Mouse (Mus musculus): ENCODE data around the gene Dapp1. TPM values are rescaled to one million over a fixed set of nuclear protein-coding genes. Genes with fewer than 3 reads are reported as not detected.
"Not testable (repeated sequence)": the region's sequence is repeated elsewhere in the genome, so short reads cannot be mapped to it uniquely, and the experiment has no call there.

The Dapp1 gene
- polyA plus RNA-seq, 1 experiment from 2014 or later, result 23.2 TPM

DNA sequence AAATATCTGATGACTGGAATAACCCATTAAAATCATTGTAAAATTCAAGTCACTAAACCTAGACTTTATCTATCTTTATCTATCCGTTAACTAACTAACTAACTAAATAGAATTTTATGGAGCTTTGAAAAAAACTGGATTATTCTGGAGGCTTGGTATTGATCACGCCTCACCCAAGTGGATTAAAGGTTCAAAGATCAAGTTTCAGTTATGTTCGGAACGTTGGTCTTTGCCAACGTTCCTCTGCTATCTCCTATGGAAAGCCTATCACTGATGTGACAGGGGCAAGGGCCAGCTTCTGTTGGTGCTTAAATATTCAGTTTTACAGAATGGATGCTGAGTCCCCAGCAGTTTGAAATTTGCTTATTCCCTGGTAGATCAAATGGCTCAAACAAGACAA, 3.1 kb downstream of the Dapp1 start:
- ATAC-seq, result no peak
- Histone ChIP-seq H3K36me3 (no peaks in the 10 kb centered on the region), H3K4me3 (replicated peaks) (no peak overlapping the region), H3K4me2 (replicated peaks) (no peak overlapping the region), H3K9me3 (no peaks in the 10 kb centered on the region), H3K9ac (no peak overlapping the region), H3K4me1 (replicated peaks) (peaks cover 5% of the 10 kb centered on the region; the same call in 1 of the 2 replicates), H3K27me3 (replicated peaks) (no peaks in the 10 kb centered on the region), H3K27ac (no peak overlapping the region)
- WGBS, result 64% methylated on average over 5 of the region's 5 CpGs

DNA sequence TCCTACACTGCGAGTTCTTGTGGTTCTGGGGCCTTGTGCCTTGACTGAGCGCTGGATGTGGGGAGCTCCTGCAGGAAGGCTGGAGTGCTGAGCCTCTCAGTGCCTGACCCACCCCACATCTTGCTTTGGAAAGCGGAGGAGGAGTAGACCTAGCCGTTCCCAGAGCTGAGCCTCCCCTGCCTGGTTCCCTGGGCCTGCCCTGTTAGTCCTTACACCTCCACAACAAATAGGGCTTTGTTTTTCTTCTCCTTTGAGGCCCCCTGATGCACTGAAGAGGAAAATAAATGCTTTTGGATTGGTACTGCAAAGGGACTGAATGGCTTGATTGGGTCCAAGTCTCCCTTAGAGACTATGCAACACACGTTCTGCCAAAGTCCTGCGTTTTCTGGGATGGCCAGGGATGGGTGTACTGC, 3.7 kb downstream of the Dapp1 start:
- Histone ChIP-seq H3K4me1 (replicated peaks) (peaks cover 5% of the 10 kb centered on the region; the same call in 1 of the 2 replicates), H3K9me3 (no peaks in the 10 kb centered on the region), H3K4me3 (replicated peaks) (no peak overlapping the region), H3K27ac (no peak overlapping the region), H3K36me3 (no peaks in the 10 kb centered on the region), H3K4me2 (replicated peaks) (no peak overlapping the region), H3K9ac (no peak overlapping the region), H3K27me3 (replicated peaks) (no peaks in the 10 kb centered on the region)
- 59% methylated on average over 6 of the region's 6 CpGs for WGBS
- no peak for ATAC-seq

DNA sequence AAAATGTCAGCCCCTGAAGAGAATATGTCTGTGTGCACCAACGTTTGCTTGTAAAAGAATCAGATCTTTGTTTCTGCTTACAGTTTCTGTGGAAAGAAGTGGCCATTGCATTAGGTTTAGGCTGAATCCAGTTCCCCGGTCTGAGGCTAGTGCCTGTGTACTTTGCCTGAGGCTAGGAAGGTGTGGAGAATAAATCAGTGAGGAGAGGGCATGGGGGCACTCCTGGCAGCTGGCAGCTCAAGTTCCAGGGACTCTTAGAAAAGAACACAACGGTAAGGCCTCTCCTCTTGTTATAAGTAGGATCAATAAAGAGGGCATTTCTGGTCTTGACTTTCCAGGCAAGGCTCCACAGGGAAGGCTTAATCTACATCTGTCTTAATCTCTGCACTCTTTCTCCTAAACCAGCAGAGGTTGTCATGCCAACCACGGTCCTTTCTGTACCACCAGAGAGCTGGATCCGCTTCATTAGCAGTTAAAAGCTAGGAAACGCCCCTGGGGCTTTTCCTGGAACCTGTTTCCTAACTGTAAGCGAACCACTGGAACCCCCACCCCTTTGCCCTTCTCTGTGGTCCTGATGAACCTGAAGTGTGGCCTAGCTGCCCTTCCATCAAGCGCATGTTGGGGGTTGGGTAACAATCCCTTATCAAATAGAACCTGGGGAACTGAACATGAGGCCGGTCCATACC, 4.3 kb downstream of the Dapp1 start:
- Histone ChIP-seq H3K9ac (no peak overlapping the region), H3K4me1 (replicated peaks) (peaks cover 5% of the 10 kb centered on the region; the same call in 1 of the 2 replicates), H3K4me2 (replicated peaks) (no peak overlapping the region), H3K36me3 (no peaks in the 10 kb centered on the region), H3K27me3 (replicated peaks) (no peaks in the 10 kb centered on the region), H3K4me3 (replicated peaks) (no peak overlapping the region), H3K9me3 (no peaks in the 10 kb centered on the region), H3K27ac (no peak overlapping the region)
- 63% methylated on average over 9 of the region's 9 CpGs for WGBS
- ATAC-seq, result no peak

DNA sequence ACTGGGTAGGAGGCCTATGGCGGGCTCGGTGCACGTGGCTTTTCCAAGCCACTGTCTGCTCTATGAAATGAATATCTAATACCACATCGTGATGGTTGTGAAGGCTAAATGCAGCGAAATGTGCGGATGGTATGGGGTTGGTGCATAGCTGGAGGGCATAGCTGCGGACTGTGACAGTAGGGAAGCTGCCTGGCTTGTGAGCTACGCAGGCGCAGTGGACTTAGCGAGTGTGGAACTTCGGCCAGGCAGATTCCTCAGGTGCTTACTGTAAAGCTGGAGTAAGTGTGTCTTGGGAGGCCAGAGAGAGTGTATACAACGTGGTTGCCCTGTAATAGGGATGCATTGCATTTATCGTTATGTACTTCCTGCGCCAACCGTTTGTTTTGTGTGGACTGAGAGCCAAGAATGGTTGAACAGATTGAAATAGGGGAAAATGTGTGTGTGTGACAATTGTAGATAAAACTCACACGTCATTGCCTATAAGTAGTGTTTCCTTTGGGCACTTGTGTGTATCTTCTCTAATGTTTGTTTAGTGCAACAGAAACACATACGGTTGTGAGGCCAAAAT, 5.4 kb downstream of the Dapp1 start:
- Histone ChIP-seq H3K4me1 (replicated peaks) (peaks cover 5% of the 10 kb centered on the region; the same call in 1 of the 2 replicates), H3K27me3 (replicated peaks) (no peaks in the 10 kb centered on the region), H3K9ac (no peak overlapping the region), H3K36me3 (no peaks in the 10 kb centered on the region), H3K4me2 (replicated peaks) (no peak overlapping the region), H3K4me3 (replicated peaks) (no peak overlapping the region), H3K27ac (no peak overlapping the region), H3K9me3 (no peaks in the 10 kb centered on the region)
- no peak for ATAC-seq
- 88% methylated on average over 17 of the region's 17 CpGs for WGBS

DNA sequence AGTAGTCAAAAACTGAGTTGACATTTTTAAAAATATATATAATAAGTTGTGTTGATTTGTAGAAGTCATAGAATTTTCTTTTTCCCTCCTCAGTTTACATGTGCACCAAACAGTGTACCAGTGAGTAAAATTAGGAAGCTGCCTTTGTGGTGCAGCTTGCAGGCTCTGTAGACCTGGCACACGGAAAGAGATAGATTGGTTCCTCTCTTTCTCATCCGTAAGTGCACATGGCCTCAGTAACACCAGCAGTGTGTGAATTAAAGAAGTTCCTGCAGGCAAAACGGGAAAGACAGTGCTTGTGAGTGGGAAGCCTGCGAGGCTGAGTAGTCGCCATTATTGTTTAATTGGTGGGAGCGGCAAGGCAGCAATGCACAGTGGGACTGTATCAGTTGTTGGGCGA, 5.9 kb downstream of the Dapp1 start:
- Histone ChIP-seq H3K9ac (no peak overlapping the region), H3K9me3 (no peaks in the 10 kb centered on the region), H3K4me2 (replicated peaks) (no peak overlapping the region), H3K27ac (no peak overlapping the region), H3K4me3 (replicated peaks) (no peak overlapping the region), H3K36me3 (no peaks in the 10 kb centered on the region), H3K4me1 (replicated peaks) (peaks cover 5% of the 10 kb centered on the region; the same call in 1 of the 2 replicates), H3K27me3 (replicated peaks) (no peaks in the 10 kb centered on the region)
- ATAC-seq, result no peak
- WGBS, result 82% methylated on average over 7 of the region's 7 CpGs

DNA sequence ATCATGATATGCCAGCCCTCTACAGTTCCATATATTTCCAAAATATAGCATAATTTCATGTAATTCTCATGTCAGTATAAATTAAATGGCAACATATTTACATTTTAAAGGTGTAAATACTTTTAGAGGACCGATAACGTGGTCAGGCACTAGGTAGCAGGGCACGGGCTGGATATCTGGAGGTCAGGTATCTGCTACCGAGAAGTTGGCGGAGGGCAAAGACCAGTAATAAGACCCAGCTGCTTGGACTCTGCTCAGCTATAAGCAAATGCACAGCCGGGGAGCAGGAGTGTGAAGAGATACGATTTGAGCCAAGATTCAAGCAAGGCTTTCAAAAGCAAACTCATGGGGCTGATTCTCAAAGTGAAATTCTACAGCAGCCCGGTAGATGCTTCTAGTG, 7.0 kb downstream of the Dapp1 start:
- 0 out of 2 replicates have a peak, but pooled peaks have one; percentile 40 for ATAC-seq
- Histone ChIP-seq H3K9ac (no peak overlapping the region), H3K4me3 (replicated peaks) (no peak overlapping the region), H3K4me2 (replicated peaks) (no peak overlapping the region; the same call in 1 of the 2 replicates), H3K4me1 (replicated peaks) (peaks cover 5% of the 10 kb centered on the region; the same call in 1 of the 2 replicates), H3K27ac (no peak overlapping the region), H3K9me3 (no peaks in the 10 kb centered on the region), H3K27me3 (replicated peaks) (no peaks in the 10 kb centered on the region), H3K36me3 (no peaks in the 10 kb centered on the region)
- 64% methylated on average over 8 of the region's 8 CpGs for WGBS

DNA sequence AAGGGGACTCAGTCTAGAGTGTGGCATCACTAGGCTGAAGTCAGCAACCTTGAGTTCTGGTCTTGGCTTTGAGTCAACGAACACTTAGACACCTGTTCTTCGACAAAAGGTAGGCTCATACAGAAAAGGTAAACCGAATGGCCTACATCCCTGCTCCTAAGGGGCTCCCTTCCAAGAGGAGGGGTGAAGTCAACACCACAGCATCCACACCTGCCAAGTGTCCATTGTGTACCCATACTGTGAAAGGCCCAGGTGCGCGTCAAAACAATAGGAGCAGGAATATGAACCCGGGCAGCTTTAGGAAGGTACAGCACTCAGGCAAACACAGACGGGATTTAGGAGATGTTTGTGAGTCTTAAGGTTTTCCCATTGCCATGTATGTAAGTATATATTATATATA, 8.4 kb downstream of the Dapp1 start:
- Histone ChIP-seq H3K9me3 (no peaks in the 10 kb centered on the region), H3K9ac (no peak overlapping the region), H3K4me1 (replicated peaks) (peaks cover 5% of the 10 kb centered on the region; the same call in 1 of the 2 replicates), H3K4me2 (replicated peaks) (no peak overlapping the region), H3K27me3 (replicated peaks) (no peaks in the 10 kb centered on the region), H3K27ac (no peak overlapping the region), H3K4me3 (replicated peaks) (no peak overlapping the region), H3K36me3 (no peaks in the 10 kb centered on the region)
- ATAC-seq, result no peak
- WGBS, result 93% methylated on average over 7 of the region's 7 CpGs

DNA sequence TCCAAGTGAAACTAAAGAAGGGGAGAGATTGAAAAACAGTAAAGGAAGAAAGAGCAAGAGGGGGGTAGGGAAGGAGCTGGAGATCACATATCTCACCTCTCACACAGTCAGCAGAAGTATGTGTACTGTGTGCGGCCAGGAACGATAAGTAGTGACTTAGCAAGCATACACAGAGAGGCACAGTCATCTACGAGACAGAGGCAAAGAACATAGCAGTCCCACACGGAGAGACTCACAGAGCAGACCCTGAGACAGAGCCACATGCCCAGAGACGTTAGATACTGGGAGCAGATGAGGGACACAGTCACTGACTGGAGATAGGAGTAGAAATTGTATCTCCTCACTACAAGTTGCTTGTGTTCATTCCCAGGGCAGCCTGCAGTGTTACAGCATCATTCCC, 9.1 kb downstream of the Dapp1 start:
- peaks cover under 1% of the 10 kb centered on the region; the same call in 1 of the 2 replicates for H3K4me1 ChIP-seq (replicated peaks)
- H3K9me3 ChIP-seq, result no peaks in the 10 kb centered on the region
- H3K4me2 ChIP-seq (replicated peaks), result no peak overlapping the region
- H3K36me3 ChIP-seq, result no peaks in the 10 kb centered on the region
- no peaks in the 10 kb centered on the region for H3K27me3 ChIP-seq (replicated peaks)
- peak; percentile 39; the same call in 1 of the 2 replicates for ATAC-seq
- no peak overlapping the region for H3K27ac ChIP-seq
- no peak overlapping the region for H3K9ac ChIP-seq
- no peak overlapping the region for H3K4me3 ChIP-seq (replicated peaks)
- WGBS, result 66% methylated on average over 5 of the region's 5 CpGs

DNA sequence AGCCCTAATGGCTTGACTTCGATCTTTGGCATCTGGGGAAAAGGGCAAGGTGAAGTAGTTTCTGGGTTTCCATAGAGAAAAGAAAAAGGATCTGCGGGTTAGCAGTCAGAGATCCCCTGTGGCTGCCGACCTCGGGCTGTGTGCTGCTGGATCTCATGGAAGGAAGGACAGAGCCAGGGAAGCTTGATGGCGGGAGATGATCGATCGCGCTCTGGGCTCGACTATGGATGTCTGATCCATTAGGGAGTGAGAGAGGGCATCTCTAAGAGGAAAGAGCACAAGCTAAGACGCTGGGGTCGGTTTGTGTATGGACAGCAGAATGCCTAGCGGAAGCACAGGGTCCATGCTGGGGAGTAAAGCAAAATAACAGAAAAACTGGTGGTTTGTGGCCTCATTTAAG, 11.4 kb downstream of the Dapp1 start:
- H3K27me3 ChIP-seq (replicated peaks), result no peaks in the 10 kb centered on the region
- 51% methylated on average over 12 of the region's 12 CpGs for WGBS
- no peak overlapping the region for H3K27ac ChIP-seq
- H3K4me3 ChIP-seq (replicated peaks), result no peak overlapping the region
- H3K9me3 ChIP-seq, result no peaks in the 10 kb centered on the region
- H3K36me3 ChIP-seq, result no peaks in the 10 kb centered on the region
- no peaks in the 10 kb centered on the region; the same call in 1 of the 2 replicates for H3K4me1 ChIP-seq (replicated peaks)
- no peak; the same call in 1 of the 2 replicates for ATAC-seq
- peak overlapping the region; percentile 35 for H3K4me2 ChIP-seq (replicated peaks)
- H3K9ac ChIP-seq, result no peak overlapping the region

DNA sequence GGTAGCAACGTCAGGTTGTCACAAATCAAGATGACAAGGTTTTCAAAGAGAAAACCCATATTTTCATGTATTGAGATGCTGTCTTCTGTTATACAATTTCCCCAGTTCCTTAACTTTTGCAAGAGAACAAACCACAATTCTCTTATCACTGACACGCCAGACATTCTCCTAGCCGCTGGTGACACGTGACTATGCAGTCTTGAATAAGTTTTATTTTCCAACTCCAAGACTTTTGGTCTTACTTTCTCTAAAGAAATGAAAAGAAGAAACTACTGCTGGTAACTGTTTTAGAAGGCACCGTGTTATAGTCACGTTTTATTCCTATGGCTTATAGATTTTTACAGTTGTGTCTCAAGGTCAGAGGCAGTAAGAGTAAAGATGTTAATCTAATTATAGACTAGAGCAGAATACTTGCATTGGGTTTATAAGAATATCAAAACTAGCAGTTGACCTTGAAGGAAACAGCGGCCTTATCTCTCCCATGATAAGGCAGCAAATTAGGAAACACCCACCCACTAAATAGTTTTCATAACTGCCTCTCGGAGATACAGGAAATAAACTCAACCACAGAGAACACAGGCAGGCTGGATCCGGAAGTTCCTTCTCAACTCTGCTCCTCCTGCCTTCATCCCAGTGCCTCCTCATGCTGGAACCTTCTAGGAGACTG, 12.4 kb downstream of the Dapp1 start:
- WGBS, result 57% methylated on average over 9 of the region's 9 CpGs
- Histone ChIP-seq H3K9me3 (no peaks in the 10 kb centered on the region), H3K27ac (peak overlapping the region; percentile 33; the same call in 1 of the 2 replicates), H3K9ac (no peak overlapping the region), H3K36me3 (no peaks in the 10 kb centered on the region), H3K27me3 (replicated peaks) (no peaks in the 10 kb centered on the region), H3K4me1 (replicated peaks) (no peaks in the 10 kb centered on the region; the same call in 1 of the 2 replicates), H3K4me3 (replicated peaks) (no peak overlapping the region), H3K4me2 (replicated peaks) (0 out of 2 replicates have a peak overlapping the region, but pooled peaks have one; percentile 14)
- peak; percentile 74 for ATAC-seq

DNA sequence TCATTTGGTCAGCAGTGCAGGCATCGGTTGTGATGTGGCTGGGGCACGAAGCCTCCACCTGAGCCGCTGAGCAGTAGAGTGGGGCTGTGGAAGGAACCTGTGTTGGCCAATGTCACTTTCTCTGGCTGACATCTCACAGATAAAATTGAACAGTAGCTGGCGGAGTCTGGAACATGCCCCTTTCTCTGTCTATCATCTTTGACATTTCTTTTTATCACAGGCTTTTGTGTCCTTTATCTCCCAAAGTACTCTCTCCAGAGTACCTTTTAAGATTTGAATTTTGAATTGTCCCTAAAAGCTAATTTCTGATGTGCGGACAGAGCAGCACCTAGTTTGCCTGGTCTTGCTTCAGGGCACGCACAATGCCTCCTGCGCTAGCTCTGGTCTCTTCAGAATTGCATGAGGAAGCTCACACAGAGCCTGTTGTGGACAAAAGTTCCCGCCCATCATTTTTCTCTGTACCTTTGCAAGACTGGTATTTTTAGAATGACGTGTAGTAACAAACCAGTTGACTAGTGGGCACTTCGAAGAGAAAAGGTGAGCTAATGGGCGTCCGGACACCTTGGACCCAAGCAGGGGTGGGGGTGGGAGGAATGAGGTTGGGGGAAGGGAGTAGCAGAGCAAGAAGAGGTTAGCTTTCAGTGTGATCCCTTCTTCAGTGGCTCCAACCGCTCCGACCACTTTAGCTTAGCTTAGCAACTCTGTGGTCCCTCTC, 13.1 kb downstream of the Dapp1 start:
- peak; percentile 18; the same call in 1 of the 2 replicates for ATAC-seq
- 0 out of 2 replicates have a peak overlapping the region, but pooled peaks have one; percentile 14 for H3K4me2 ChIP-seq (replicated peaks)

DNA sequence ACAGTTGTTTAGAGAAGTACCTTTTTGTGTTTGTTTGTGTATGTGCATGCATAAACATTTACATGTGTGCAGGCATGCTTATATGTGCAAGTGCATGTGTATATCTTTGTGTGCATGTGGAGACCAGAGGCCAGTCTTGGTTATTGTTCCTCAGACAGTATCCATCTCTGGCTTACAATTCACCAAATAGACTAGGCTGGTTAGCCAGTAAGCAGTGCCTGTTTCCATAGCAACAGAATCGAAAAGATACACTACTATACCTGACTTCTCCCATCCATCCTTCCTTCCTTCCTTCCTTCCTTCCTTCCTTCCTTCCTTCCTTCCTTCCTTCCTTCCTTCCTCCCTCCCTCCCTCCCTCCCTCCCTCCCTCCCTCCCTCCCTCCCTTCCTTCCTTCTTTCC, 17.3 kb downstream of the Dapp1 start:
- H3K4me2 ChIP-seq (replicated peaks); H3K4me3 ChIP-seq (replicated peaks); ATAC-seq; H3K4me1 ChIP-seq (replicated peaks); H3K9ac ChIP-seq; H3K27ac ChIP-seq; H3K27me3 ChIP-seq (replicated peaks); H3K36me3 ChIP-seq; H3K9me3 ChIP-seq: not testable (repeated sequence)
- WGBS, result 55% methylated on average over 1 of the region's 1 CpGs

More for the DNA sequence above, 13.1 kb downstream of the Dapp1 start:
- Histone ChIP-seq H3K4me1 (replicated peaks) (no peaks in the 10 kb centered on the region; the same call in 1 of the 2 replicates), H3K36me3 (no peaks in the 10 kb centered on the region), H3K4me3 (replicated peaks) (no peak overlapping the region), H3K27me3 (replicated peaks) (no peaks in the 10 kb centered on the region), H3K9ac (no peak overlapping the region), H3K27ac (peak overlapping the region; percentile 33; the same call in 1 of the 2 replicates), H3K9me3 (no peaks in the 10 kb centered on the region)
- 85% methylated on average over 14 of the region's 14 CpGs for WGBS

All from intestine, embryonic 15.5 days (tissue).